Mouse (Mus musculus): ENCODE results near the gene Zfp503.

Zfp503 gene

GRCm38 (mm10) chr14:21981462-21981861, 7.9 kb downstream of the Zfp503 start:
- in situ Hi-C loops (cut with MboI, MseI), result loop anchor here (10.0 kb wide), 1 partner anchor 1627 kb away; no protein-coding TSS in a partner anchor

GRCm38 (mm10) chr14:21968978-21969377, 20.4 kb downstream of the Zfp503 start:
- in situ Hi-C loops (cut with MboI, MseI), result no loop called here

DNA sequence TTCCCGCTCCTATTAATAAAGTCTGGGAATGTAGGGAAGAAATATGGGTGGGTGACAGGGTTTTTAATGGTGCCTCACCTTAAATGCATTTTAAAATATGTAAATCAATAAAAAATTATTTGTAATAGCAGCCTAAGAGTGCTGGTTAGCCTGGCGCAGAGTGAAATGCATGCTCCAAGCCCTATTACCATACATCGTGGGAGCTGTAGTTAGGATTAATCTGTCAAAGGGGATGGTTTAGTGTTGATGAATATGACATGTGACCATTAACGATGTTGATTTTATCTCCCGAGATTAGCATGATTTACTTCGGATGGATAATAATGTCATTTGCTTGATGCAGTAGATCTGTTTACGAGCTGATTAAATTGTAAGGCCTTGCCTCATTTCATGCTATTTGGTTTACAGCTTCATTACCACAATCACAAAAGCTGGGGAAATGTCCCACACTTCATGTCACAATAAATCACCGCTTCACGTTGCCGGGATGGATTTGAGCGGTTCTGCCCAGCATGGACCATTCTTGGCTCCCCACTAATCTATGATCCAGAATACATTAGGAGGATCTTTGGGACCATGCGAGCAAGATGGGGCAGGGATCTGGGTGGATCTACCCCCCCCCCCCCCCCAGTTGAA, 21.9 kb downstream of the Zfp503 start:
- in situ Hi-C loops (cut with MboI, MseI), result no loop called here

DNA sequence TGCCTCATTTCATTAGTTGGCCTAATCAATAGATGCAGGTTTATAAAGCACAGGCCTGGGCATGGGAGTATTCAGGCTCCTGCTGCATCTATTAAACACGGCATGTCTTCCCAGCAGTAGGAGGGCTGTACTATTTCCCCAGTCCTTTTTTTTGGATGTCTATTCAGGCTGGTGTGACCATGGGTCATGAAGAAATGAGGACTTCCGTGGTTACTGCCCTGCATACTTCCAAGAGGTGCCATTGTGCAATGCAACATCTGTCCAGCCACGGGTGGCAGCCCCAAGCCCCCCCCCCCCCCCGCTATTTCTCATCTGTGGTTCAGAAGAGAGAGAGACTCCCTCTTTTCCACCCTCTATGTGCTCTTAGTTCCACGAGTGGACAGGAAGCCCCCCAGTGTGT, 23.1 kb downstream of the Zfp503 start:
- in situ Hi-C loops (cut with MboI, MseI), result no loop called here

DNA sequence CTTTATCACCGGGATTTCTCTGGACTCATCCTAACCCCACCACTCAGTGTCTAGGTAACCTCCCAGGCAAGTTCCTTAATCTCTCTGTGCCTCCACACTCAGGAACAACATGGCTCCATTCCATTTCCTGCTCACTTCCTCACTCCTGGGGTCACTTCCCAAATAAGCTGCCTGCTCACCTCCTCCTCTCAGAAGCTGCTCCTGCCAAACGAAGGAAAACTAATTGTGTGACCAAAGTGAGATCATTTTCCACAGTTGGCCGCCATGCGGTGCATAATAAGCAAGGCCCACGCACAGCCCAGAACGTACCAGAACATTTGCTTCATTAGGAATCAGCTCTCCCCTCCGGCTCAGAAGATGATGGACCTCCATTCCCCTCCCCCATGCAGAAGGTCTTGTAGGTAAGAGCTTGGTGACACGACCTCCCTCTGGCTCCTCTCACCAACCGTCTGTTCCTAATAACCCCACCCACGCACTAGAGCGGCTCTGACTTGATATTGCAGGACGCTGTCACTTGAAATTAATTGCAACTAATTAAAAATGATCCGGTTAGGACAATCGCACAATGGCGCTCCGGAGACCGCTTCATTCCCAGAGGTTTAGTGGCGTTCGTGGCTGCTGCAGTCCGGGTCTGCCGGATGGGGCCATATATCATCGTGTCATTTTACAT, 26.9 kb downstream of the Zfp503 start:
- in situ Hi-C loops (cut with MboI, MseI), result no loop called here

DNA sequence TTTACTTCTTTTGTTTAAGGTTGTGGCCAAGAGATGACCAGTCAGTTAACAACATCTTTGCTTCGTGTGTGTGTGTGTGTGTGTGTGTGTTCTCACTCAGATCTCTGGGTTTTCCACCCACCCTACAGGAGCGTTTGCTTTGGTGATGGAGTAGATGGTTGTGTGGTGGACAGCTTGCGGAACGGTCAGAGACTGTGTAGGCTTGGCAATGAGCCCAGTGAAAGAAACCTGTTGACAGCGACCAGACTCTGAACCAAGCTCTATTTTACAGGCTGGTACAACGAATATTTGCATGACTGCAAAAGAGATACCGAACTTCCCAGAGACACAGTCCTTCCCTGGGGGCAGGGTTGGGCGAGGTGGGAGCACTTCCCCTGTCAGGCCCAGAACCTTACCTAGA, 30.2 kb downstream of the Zfp503 start:
- in situ Hi-C loops (cut with MboI, MseI), result no loop called here

DNA sequence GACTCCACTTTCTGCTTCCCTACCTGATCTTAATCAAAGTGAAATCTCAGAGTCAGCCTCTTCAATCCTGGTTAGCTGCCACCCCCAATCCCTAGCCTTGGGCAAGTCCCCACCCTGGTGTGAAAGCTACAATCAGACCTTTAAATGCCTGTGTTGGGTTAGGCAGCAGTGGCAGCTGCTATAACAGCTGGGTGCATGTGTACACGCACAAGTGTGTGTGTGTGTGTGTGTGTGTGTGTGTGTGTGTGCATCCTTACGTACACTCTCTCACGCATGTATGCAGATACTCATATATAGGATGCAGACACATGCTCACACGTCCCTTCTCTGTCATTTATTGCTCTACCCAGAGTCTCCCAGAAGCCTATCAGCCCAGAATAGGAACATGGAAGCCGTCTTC, 30.8 kb downstream of the Zfp503 start:
- in situ Hi-C loops (cut with MboI, MseI), result no loop called here

- in situ Hi-C loops (cut with MboI, MseI), result no loop called here
Measured at GRCm38 (mm10) chr14:21952541-21952940, 36.9 kb downstream of the Zfp503 start.

- in situ Hi-C loops (cut with MboI, MseI), result no loop called here
Measured at GRCm38 (mm10) chr14:21951896-21952523, 37.4 kb downstream of the Zfp503 start.

DNA sequence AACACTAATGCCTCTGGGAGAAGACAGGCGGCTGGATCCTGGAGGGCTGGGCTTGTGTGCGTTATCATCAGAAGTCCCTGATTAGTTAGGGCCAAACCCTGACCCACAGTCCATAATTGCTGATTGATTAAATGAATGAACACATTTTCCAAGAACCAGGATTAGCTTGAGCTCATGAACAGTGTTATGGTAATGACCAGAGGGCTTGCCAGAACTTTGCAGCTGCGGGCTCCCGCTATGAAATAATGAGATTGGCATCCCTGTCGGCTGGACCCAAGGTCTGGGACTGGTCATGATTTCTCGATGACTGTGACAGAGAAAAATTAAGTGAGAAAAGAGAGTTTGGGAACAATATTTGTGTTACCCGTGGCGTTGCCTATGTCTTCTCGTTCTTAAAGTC, 44.5 kb downstream of the Zfp503 start:
- in situ Hi-C loops (cut with MboI, MseI), result no loop called here

- in situ Hi-C loops (cut with MboI, MseI), result no loop called here
Measured at GRCm38 (mm10) chr14:21941581-21941980, 47.8 kb downstream of the Zfp503 start.

- in situ Hi-C loops (cut with MboI, MseI), result no loop called here
Measured at GRCm38 (mm10) chr14:21937116-21937515, 52.3 kb downstream of the Zfp503 start.

- in situ Hi-C loops (cut with MboI, MseI), result no loop called here
Measured at GRCm38 (mm10) chr14:21936102-21936630, 53.2 kb downstream of the Zfp503 start.

All from T-helper 1 cell (primary cell).